Mouse (Mus musculus) C2C12 (cell line): Measurements from ENCODE around the gene Lrrc73. TPM values are rescaled to one million over a fixed set of nuclear protein-coding genes. Genes with fewer than 3 reads are reported as not detected.

Experiments used
- H3K27me3 ChIP-seq: one replicate; pipeline ENCODE4 v1.6.1; 2011; ENCODE audit not compliant: control insufficient read depth, insufficient read depth, insufficient read length
- H3K36me3 ChIP-seq: one replicate; pipeline ENCODE4 v1.6.1; 2011; ENCODE audit not compliant: control insufficient read depth, insufficient read depth
- H3K4me3 ChIP-seq: one replicate; pipeline ENCODE4 v1.5.1; 2011; ENCODE audit warnings: mild to moderate bottlenecking, control low read depth; ENCODE audit not compliant: poor library complexity, insufficient read depth, severe bottlenecking
- H3K79me2 ChIP-seq: one replicate; pipeline ENCODE4 v1.6.1; 2011; ENCODE audit not compliant: control insufficient read depth, insufficient read depth
- H3K79me3 ChIP-seq: one replicate; pipeline ENCODE4 v1.6.1; 2011; ENCODE audit warnings: low read depth, control low read depth
- H3ac ChIP-seq: one replicate; pipeline ENCODE3; 2011; ENCODE audit warnings: low read depth; ENCODE audit not compliant: control insufficient read depth, insufficient read length
- CEBPB ChIP-seq: IDR thresholded peaks from one replicate; pipeline ENCODE4 v1.6.1; 2011; ENCODE audit warnings: low read depth, mild to moderate bottlenecking, control low read depth, moderate library complexity
- CTCF ChIP-seq: IDR thresholded peaks from one replicate; pipeline ENCODE4 v1.5.1; 2011; ENCODE audit not compliant: control insufficient read depth, insufficient read depth, insufficient read length
- FOSL1 ChIP-seq: IDR thresholded peaks from one replicate; pipeline ENCODE4 v1.8.0; 2011; ENCODE audit warnings: mild to moderate bottlenecking, low read length; ENCODE audit not compliant: poor library complexity, insufficient read depth, severe bottlenecking
- MAX ChIP-seq: IDR thresholded peaks from one replicate; pipeline ENCODE4 v1.6.1; 2011; ENCODE audit warnings: mild to moderate bottlenecking, control low read depth
- MYOD1 ChIP-seq: IDR thresholded peaks from one replicate; pipeline ENCODE4 v1.6.1; 2011; ENCODE audit warnings: low read depth; ENCODE audit not compliant: control insufficient read depth, insufficient read length
- MYOG ChIP-seq: IDR thresholded peaks from one replicate; pipeline ENCODE4 v1.6.1; 2011; ENCODE audit not compliant: control insufficient read depth, insufficient read length; ENCODE audit errors: extremely low read depth
- USF1 ChIP-seq: IDR thresholded peaks from one replicate; pipeline ENCODE4 v1.6.1; 2011; ENCODE audit warnings: low read depth, mild to moderate bottlenecking, control low read depth, moderate library complexity
- polyA plus RNA-seq: library from polyadenylated mRNA; unstranded; fragments of >200 nt; fragmentation: generic; extraction: Trizol; gene quantifications from one replicate; pipeline ENCODE4 v1.2.1, GENCODE M21; 2012; ENCODE audit warnings: missing spikeins

The Lrrc73 gene
- polyA plus RNA-seq, 1 experiment: 5.3 TPM

DNA sequence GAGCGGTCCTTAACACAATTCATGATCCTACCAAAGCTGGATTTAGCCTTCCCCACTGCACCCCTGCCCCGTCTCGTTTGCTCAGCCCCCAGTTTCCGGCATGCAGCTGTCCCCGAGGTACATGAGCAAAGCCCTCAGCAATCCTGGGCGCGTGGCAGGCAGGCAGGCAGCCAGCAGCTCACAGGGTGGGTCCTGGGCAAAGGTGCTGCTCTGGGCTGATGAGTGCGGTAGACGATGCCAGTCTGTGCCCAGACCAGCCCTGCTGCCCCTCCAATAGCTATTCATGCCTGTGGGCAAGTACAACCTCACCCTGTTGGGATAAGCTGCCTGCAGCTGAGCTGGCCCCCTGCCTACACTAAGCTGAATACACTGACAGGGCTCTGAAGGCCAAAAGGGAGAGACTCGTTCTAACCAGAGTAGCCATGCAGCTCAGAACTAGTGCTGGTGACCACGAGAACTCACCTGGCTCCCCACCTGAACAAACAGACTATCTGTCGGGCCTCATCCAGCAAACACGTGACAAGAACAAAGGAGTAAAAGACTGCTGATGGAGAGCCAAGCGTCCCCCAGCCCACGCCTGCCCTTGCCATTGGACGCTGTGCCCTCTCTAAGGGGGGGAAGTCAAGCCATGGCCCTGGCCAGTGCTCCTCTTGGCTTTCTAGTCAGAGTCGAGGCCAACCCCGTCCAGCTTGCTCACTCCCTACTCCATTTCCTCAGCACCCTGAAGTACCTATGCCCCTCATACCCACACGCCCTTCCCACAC is 16.6 kb downstream of the Lrrc73 start:
- TF ChIP-seq MYOD1 (peak; percentile 90), CEBPB (no peak)
- Histone ChIP-seq H3K79me3 (peaks cover 61% of the 10 kb centered on the region), H3K36me3 (peaks cover 47% of the 10 kb centered on the region), H3ac (peak overlapping the region; percentile 12), H3K79me2 (peaks cover 82% of the 10 kb centered on the region), H3K4me3 (no peak overlapping the region), H3K27me3 (no peaks in the 10 kb centered on the region)

DNA sequence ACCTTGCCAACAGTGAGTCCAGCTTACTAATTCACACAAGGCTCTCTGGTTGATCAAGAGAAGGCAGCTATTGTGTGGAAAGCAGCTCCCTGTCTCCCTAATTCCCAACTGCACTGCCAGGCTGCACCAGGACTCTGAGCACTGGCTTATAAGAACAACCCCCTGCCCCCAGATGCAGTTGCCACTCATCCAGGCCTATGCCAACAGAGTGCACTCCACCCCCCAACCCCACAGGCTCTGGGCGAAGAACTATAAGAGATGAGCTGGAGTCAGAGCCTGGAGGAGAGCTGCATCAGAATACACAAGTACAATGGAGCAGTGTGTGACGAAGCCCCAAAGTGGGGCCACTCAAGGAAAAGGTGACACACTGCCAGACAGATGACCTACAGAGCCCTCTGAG is 18.7 kb downstream of the Lrrc73 start:
- peaks cover 73% of the 10 kb centered on the region for H3K79me3 ChIP-seq
- H3K4me3 ChIP-seq: no peak overlapping the region
- H3K27me3 ChIP-seq: no peaks in the 10 kb centered on the region
- TF ChIP-seq MYOD1 (peak; percentile 45), CEBPB (no peak)
- no peak overlapping the region for H3ac ChIP-seq
- H3K79me2 ChIP-seq: peaks cover 87% of the 10 kb centered on the region
- H3K36me3 ChIP-seq: peaks cover 43% of the 10 kb centered on the region

GRCm38 (mm10) chr17:46272675-46273074 is 19.3 kb downstream of the Lrrc73 start:
- H3K27me3 ChIP-seq: no peaks in the 10 kb centered on the region
- TF ChIP-seq MAX (peak; percentile 19), CTCF (no peak)
- peaks cover 40% of the 10 kb centered on the region for H3K36me3 ChIP-seq
- H3ac ChIP-seq: peak overlapping the region; percentile 5
- peaks cover 85% of the 10 kb centered on the region for H3K79me2 ChIP-seq
- peaks cover 71% of the 10 kb centered on the region for H3K79me3 ChIP-seq
- H3K4me3 ChIP-seq: no peak overlapping the region

- Histone ChIP-seq H3ac (no peak overlapping the region), H3K27me3 (no peaks in the 10 kb centered on the region), H3K79me3 (peaks cover 61% of the 10 kb centered on the region), H3K4me3 (no peak overlapping the region), H3K36me3 (peaks cover 45% of the 10 kb centered on the region), H3K79me2 (peaks cover 83% of the 10 kb centered on the region)
- TF ChIP-seq MAX (peak; percentile 11), USF1 (no peak), CEBPB (peak; percentile 90), MYOG (no peak), FOSL1 (peak; percentile 82), CTCF (no peak), MYOD1 (no peak)
Observed at GRCm38 (mm10) chr17:46273803-46274236, 20.5 kb downstream of the Lrrc73 start.

DNA sequence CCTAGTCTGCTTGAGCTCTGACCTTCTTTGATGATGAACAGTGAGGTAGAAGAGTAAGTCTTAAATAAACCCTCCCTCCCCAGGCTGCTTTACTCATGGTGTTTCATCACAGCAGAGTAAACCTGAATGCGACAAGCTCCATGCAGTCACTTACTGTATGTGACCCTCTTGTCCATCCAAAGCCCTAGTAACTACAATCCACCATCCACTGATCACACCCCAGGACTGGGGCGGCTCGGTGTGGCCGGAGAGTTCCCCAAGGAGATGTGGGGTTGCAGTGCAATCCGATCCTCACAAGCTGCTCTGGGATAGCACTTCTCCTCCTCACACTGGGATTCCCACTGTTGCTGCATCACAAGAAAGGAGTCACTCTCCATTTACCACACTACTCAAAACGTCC is 21.1 kb downstream of the Lrrc73 start:
- peaks cover 61% of the 10 kb centered on the region for H3K79me3 ChIP-seq
- no peak overlapping the region for H3K4me3 ChIP-seq
- TF ChIP-seq USF1: no peak
- TF ChIP-seq CTCF: no peak
- TF ChIP-seq FOSL1: no peak
- TF ChIP-seq MYOD1: no peak
- H3K27me3 ChIP-seq: no peaks in the 10 kb centered on the region
- peaks cover 48% of the 10 kb centered on the region for H3K36me3 ChIP-seq
- H3ac ChIP-seq: peak overlapping the region; percentile 36
- H3K79me2 ChIP-seq: peaks cover 83% of the 10 kb centered on the region

DNA sequence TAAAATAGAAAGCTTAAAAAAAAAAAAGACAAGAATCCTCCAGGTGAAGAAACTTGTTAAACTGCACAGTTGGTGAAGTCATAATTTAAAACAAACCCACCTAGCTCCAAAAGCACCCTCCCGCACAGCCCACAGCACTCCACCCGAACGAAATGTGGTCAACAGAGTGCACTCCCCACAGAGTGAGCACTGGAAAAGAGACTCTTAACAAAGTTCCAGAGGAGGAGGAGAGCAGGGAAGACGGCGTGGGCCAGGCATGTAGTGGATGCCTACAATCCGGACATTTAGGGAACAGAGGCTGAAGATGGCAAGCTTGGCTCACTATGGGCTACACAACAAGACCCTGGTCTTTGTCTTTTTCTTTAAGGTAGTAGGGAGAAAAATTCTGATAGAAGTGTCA is 21.7 kb downstream of the Lrrc73 start:
- TF ChIP-seq MAX: no peak
- TF ChIP-seq USF1: no peak
- TF ChIP-seq CTCF: no peak
- no peak for TF ChIP-seq FOSL1
- no peak for TF ChIP-seq MYOG
- TF ChIP-seq CEBPB: no peak
- TF ChIP-seq MYOD1: no peak
- Histone ChIP-seq H3K36me3 (peaks cover 53% of the 10 kb centered on the region), H3K79me2 (peaks cover 83% of the 10 kb centered on the region), H3ac (peak overlapping the region; percentile 31), H3K4me3 (no peak overlapping the region), H3K27me3 (no peaks in the 10 kb centered on the region), H3K79me3 (peaks cover 64% of the 10 kb centered on the region)

- no peak for TF ChIP-seq MYOD1
- TF ChIP-seq MAX: no peak
- no peak for TF ChIP-seq CEBPB
- TF ChIP-seq USF1: peak; percentile 7
- no peak for TF ChIP-seq CTCF
- no peak for TF ChIP-seq FOSL1
- no peak for TF ChIP-seq MYOG
- Histone ChIP-seq H3K36me3 (peaks cover 53% of the 10 kb centered on the region), H3ac (no peak overlapping the region), H3K79me3 (peaks cover 65% of the 10 kb centered on the region), H3K79me2 (peaks cover 83% of the 10 kb centered on the region), H3K4me3 (no peak overlapping the region), H3K27me3 (no peaks in the 10 kb centered on the region)
Observed at GRCm38 (mm10) chr17:46275506-46275905, 22.2 kb downstream of the Lrrc73 start.
